Mouse (Mus musculus) kidney, adult 2 months (tissue): ENCODE results near the gene Stk11ip.

Experiments used
- CTCF ChIP-seq: fragments of 200-500 bp; conservative IDR thresholded peaks from 2 replicates; pipeline ENCODE4 v1.5.1; 2011; ENCODE audit warnings: low read depth, mild to moderate bottlenecking, control low read depth, low read length, moderate library complexity, mixed read lengths; ENCODE audit not compliant: insufficient read depth, insufficient read length
- POLR2A ChIP-seq: fragments of 200-500 bp; IDR thresholded peaks from one replicate; pipeline ENCODE4 v1.6.1; 2011; ENCODE audit warnings: low read depth, low read length, control low read depth

GRCm38 (mm10) chr1:75486561-75486960, 34.8 kb upstream of the Stk11ip start:
- TF ChIP-seq CTCF, result no peak
- no peak for TF ChIP-seq POLR2A
